Mouse (Mus musculus) ES-Bruce4 (cell line): ENCODE measurements around the gene Abhd14b.

ENCODE experiments used
- CTCF ChIP-seq: IDR thresholded peaks from one replicate; pipeline ENCODE4 v1.8.1; 2011; ENCODE audit warnings: low read depth, low read length
- EP300 ChIP-seq: IDR thresholded peaks from 2 replicates; pipeline ENCODE4 v1.6.1; 2011; ENCODE audit warnings: low read depth, low read length; ENCODE audit not compliant: insufficient read depth
- POLR2A ChIP-seq: IDR thresholded peaks from one replicate; pipeline ENCODE4 v1.8.1; 2011; ENCODE audit warnings: low read length; ENCODE audit not compliant: insufficient read depth

DNA sequence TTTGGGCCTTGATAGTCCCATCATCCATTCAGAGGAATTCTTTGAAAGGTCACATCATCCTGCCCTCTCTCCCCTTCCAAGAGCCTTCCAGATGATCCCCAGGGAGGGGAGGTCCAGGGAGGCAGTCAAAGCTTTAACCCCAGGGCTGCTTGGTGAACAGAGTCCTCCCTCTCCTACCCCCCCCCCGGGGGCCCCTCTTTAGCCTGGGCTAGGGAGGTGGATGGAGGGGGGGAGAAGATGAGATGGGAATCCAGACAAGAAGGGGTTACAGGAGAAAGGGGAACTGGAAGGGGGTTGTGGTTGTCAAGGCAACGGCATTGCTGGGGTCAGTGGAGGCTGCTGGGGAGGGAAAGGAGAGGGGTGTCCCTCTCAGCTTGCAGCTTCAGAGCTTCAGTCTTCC is 26.7 kb upstream of the Abhd14b start:
- no peak for TF ChIP-seq EP300
- no peak for TF ChIP-seq POLR2A
- no peak for TF ChIP-seq CTCF
